Mouse (Mus musculus): ENCODE data around the gene Haao.

GRCm38 (mm10) chr17:83846301-83847021 is 1.3 kb downstream of the Haao start:
- no peak for TF ChIP-seq EP300 (IDR thresholded peaks at IDR 0.05; ENCODE audit: low read depth)
- TF ChIP-seq CTCF (IDR thresholded peaks at IDR 0.05; ENCODE audit: low read depth): no peak
